Mouse (Mus musculus) adrenal gland, postnatal 14 days (tissue): ENCODE results near the gene Gck. TPM values are rescaled to one million over a fixed set of nuclear protein-coding genes. Genes with fewer than 3 reads are reported as not detected.
"Not testable (repeated sequence)": the region's sequence is repeated elsewhere in the genome, so short reads cannot be mapped to it uniquely, and the experiment has no call there.

Source experiments
- DNase-seq: peaks from one replicate; pipeline ENCODE4 v3.0.0; 2021; ENCODE audit warnings: mixed read lengths
- total RNA-seq: library from RNA; stranded (reverse); gene quantifications from 2 replicates; pipeline ENCODE4 v1.2.3, GENCODE M21; 2021

The Gck gene
- total RNA-seq, 1 experiment from 2014 or later, result 18.3 TPM

DNA sequence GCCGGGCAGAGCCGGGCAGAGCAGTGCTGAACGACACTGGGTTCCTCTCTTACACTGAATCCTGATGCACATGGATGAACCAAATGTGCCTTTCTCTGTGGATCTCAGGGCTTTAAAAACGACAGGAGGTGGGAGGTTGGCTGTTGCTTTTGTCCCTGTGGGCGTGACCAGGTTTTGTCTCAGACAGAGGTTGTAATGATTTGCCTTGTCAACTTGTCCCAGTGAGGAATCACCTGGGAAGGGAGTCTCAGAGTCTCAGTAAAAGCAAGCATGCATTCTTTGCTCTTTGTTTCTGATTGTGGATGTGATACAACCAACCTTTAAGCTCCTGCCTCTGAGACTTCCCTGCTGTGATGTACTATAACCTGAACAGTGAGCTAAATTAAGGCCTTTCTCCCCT, 42.8 kb downstream of the Gck start:
- DNase-seq, result no peak

DNA sequence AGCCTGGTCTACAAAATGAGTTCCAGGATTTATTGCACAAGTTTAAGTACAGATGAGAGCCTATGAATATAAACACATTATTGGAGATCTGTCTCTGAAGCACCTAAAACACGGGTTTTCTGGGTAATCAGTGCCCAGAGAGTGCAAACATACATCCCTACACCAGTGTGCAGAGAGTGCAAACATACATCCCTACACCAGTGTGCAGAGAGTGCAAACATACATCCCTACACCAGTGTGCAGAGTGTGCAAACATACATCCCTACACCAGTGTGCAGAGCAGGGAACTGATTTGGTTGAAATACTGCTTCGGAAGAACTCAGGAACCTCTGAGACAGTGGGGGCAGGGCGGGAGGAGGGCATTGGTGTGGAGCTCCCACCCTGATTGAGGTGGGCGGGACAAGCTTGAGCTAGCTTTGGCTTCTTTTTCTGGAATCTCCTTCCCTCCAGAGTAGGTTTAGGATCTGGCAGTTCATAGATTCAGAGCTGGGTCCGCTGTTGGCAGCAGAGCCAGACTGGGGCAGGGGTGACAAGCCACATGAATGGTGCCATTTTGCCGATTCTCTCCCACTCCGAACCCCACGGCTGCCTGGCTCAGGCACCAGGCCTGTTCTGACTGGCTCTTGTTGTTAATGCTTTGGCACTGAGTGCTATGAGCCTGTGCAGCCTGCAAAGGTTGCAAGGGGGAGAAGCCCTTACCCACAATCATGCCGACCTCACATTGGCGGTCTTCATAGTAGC, 43.9 kb downstream of the Gck start:
- no peak for DNase-seq

DNA sequence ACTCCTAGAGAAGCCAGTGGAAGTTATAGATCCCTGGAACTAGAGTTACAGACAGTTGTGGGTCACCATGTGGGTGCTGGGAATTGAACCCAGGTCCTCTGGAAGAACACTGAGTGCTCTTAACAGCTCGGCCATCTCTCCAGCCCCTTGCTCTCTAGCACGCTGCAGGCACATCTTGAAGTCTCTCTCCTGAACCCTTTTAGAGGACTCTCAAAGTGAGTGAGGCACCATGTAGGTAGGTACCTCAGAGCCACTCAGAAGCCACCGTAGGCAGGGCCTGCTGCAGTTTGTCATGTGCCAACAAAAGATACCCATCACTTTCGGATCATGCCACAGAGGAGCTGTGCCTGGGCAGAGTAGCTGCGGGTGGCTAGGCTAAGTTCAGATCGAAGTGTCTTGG, 45.0 kb downstream of the Gck start:
- DNase-seq, result no peak

DNA sequence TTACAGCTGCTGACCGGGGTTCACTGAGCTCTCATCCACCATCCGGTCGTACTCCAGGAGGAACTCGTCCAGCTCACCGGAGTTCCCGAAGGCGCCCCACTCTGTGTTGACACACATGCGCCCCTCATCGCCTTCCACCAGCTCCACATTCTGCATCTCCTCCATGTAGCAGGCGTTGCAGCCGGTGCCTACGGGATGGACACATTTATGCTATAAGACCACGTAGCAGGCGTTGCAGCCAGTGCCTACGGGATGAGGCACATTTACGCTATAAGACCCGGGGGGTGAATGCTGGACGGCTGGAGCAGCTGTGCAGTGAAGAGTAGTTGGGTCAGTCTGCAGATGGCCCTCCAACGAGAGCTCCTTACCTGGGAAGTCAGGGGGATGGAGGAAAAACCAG, 45.5 kb downstream of the Gck start:
- DNase-seq, result no peak

DNA sequence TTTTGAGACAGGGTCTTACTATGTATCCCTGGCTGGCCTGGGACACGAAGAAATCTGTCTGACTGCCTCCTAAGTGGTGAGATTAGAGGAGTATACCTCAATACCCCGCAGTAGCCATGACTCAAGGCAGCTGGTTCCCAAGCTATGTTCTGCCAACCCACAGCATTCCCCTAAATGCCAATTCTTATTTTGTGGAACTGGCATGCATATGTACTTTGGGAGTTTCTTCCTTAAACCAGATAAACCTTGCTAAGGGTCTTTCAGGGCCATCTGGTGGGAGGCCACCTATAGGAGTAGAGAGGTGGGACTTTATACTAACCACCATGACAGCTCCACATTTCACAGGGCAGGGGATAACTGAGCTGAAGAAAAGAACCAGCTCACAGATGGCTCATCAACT, 46.0 kb downstream of the Gck start:
- no peak for DNase-seq

DNA sequence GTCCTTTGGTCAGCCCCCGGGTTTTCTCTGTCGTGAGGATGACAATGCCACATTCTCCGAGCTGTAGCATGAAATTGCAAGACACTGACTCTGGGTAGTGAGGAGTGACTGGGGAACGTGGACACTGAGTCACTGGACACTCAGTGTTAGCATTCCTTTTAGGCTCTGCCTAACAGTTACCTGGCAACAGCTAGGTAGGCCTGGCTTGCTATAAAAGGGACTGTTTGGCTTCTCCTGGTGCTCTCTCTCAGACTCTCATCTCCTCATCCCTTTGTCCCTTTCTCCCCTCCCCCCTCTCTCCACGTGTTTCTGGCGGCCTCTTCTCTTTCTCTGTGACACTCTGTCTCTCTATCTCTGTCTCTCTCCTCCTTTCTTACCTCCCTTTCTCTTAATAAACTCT, 47.5 kb downstream of the Gck start:
- DNase-seq, result no peak

DNA sequence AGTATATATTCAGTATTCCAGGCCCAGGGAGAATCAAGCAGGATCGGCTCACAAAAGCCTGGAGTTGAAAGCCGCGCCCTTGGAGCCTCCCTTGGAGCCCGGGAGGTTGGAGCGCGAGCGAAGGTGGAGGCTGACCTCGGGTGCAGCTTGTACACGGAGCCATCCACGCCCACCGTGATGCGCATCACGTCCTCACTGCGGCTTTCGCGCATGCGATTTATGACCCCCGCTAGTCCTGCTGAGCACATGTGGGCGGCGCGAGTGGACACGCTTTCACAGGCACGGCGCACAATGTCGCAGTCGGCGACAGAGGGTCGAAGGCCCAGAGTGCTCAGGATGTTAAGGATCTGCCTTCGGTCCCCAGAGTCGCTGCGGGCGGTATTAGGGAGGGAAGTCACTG, 47.9 kb downstream of the Gck start:
- peak; percentile 74 for DNase-seq

DNA sequence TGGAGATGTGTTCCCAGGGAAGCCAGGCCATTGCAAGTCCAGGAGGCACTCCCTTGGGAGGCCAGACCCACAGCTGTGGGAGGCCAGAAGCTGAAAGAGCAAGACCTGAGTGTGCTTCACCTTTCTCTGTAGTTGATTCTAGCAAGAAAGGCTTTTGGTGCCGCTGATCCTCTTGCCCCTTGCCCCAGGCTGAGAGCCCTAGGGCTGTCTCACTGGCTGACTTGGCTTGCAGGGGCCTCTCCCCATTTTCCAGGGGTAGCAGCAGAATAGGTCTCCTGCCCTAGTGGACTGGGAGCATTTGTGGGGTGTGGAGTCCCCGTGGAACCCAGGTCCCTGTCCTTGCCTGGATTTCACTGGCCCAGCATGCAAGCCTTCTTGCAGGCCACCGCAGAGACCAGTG, 48.6 kb downstream of the Gck start:
- no peak for DNase-seq

DNA sequence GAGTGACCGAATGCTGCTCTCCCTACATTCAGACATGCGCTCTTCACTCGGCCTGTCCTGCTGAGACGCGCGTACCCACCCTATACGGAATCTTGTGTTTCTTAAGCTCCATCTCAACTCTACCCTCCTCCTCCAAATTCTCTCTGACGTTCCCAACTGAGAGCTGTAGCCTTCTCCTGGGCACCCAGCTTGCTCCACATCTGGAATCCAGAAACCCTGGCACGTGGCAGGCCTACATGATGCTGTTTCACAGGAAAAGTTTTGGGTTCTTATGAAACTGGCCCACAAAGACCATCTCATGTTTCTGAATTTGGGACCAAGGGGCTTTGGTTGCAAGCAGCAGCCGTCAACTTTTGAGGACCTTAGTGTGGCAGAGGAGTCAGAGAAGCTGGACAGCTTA, 50.6 kb downstream of the Gck start:
- DNase-seq, result no peak

DNA sequence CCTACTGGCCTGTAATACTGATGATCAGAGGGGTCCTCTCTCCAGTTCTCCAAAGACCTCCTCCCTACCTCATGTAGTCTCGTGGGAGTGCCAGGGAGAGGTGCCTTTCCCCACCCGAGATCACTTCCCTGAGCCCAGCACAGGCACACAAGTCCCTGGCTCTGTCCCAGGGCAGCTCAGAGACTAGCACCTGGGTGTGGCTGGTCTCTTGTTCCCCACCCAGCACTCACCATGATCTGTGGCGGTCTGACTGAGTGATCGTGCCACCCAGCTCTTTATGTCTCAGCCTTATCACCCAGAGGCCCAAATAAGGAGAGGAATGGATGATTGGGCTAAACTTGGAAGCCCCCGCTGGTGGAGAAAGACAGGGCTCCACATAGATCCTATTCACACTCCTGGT, 51.4 kb downstream of the Gck start, which contains the start of gene Myl7:
Gene Myl7 (minus strand): TSS at position 252 of the 400 bp plus-strand sequence.
- DNase-seq, result no peak

DNA sequence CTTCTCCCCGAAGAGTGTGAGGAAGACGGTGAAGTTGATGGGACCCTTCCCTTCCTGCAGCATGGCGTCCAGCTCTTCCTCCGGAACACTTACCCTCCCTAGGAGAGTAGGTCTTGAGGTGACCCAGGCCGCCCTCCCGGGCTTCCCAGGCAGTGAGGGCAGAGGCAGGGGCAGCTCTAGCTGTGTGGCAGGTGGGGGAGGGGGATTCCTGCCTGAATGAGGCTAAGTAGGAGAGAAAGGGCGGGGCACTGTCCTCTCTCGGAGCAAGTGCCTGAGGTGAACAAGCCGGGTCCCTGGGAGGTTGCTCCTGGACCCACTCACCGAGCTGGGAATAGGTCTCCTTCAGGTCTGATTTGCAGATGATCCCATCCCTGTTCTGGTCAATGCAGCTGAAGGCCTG, 52.0 kb downstream of the Gck start:
- DNase-seq, result no peak

DNA sequence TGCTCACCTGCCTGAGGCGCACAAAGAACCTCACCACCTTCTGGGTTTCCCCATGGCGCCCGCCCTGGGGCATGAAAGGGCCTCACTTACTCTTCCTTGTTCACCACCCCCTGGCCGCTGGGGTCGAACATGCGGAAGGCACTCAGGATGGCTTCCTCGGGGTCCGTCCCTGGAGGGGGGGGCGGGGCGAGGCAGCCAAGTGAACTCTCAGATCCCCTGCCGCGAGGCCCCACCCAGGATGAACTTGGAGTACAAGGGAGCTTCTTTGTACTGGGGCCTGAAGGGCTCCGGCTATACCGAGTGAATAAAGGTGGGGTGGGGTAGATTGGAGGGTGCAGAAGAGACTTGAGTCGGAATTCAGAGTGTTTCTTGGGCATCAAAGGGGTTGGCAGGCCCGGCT, 52.7 kb downstream of the Gck start:
- no peak for DNase-seq

DNA sequence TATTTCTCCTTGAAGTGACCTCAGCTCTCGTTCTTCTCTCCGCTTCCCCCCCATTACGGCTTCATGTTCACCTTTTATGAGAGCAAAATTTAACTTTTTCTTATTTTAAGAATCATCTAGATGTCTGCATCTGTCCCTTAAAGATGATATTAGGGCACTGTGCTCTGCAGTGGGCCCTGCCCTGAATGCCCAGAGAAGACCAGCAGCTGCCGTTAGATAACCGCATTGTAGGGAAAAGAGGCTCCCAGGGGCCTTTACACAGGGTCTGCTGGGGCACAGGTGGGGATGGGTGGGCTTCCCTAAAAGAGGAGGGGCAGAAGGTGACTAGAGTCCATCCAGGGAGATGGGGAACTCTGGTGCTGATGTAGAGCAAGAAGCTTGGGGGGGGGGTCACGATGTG, 56.1 kb downstream of the Gck start:
- DNase-seq, result no peak

DNA sequence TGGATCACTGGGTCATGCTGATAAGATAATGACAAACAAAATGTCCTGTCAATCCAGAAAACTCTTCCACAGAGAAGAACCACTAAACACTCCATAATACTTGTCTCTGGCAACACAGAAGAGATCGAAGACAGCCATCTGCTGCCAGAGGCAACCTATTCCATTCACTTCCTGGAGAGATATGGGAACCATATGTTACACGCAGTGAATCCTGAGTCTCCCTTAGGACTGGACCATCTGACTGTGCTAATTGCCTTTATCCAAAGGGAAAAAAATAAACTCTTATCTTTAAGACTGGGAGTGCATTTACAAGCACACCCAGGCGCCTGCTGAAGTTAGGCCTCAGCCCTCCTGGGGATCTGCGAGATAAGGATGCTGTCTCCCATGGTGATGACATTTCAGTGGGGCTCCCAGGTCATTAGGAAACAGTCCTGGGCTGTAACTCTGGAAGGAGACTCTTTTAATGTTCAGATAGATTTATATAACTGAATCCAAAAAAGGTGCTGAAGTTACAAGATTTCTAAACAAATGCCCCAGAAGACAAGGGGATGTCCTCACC, 57.0 kb downstream of the Gck start:
- no peak for DNase-seq

DNA sequence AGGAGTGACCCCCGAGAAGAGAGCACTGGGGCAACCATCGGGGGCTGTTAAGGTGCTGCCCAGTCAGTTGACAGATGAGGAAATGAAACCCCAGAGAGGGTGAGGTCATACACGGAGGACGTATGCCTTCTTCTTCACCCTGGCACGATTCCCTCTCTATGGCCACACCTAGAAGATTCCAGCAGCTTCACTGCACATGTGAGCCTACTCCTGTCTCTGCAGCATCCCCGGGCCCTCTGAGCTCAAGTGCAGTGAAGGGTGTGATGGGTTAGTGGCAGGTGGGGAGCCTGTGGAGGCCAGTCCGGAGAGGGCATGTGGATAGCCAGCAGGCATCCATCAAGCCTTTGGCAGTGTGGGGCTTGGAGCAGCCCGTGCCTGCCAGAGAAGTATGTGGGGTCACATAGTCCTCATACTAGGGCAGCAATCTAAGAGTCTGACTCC, 57.7 kb downstream of the Gck start:
- DNase-seq, result no peak

DNA sequence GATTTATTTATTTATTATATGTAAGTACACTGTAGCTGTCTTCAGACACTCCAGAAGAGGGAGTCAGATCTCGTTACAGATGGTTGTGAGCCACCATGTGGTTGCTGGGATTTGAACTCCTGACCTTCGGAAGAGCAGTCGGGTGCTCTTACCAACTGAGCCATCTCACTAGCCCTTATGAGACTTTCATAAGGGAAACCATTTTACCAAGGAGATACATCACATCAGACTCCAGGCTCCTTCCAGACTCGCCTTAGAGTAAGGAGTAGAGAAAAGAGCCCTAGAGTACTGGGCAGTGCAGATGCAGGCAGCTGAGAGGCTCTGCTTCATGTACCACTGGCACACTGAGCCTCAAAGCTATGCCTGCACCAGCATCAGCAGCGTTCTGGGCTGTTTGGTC, 61.3 kb downstream of the Gck start:
- DNase-seq, result not testable (repeated sequence)

DNA sequence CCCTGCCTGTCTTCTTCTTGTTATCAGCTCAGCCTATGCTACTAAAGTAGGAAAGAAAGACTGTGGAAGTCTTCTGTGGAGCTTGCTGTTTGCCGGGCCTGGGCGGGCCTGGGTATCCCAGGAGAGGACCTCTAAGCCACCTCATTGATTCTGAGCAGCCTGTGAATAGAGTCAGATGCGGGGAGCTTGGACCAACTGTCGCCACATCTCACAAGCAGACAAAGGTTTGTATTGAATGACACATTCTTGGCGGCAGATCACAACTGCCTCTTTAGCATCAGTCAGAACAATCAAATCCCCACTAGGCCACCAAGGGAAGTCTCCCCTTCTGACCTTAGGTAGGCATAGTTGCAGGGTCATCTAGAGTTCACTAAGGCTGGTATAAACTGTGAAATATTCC, 62.6 kb downstream of the Gck start:
- no peak for DNase-seq

DNA sequence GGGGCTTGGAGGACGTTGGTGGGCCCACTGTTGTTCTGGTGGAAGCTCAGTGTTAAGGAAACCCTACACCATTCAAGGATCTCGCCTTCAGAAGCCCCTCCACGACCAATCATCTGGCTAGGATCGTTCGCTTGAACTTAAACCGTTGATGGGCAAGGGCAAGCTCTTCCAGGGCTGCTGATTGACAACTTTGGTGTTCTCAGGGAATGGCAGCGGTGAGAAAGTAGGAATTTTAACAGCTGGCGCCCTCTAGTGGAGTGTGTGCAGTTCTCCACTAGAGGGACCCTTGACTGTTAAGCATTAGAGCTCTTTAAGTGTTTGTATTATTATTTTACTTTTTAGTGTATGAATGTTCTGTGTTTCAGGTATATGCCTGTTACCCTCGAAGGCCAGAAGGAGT, 63.7 kb downstream of the Gck start:
- DNase-seq, result peak; percentile 76

DNA sequence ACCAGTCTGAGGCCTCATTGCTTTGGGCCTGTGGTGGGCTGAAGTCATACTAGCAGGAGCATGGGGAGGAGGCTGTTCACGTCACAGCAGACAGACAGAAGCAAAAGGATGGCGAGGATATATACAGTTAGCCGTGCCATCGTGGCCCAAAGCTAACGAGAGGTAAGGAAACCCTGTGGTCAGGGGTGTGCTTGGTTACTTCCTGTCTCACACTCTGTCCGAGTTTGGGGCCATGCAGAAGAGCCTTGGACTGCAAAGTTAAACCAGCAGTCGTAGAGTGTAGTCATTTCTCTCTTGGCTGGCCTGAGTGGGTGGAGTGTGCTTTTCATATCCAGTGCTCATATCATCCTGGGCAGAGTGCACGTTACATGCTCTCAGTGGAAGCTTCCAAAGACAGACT, 67.4 kb downstream of the Gck start:
- no peak for DNase-seq

DNA sequence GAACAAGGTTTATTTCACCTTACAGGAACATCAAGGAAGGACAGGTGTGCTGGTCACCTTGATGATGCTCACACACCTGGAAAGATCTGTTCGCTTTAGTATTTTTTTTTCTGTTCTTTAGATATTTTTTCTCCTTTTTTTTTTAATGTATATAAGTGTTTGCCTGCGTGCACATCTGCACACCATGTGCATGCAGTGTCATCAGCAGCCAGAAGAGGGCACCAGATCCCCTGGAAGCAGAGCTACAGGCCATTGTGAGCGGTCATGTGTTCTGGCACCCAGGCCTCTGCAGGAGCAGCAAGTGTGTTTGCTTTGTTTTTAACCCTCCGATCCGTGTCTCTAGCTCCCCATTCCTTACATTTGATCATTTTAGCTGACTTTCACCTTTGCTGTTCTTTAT, 70.0 kb downstream of the Gck start:
- peak; percentile 76 for DNase-seq

DNA sequence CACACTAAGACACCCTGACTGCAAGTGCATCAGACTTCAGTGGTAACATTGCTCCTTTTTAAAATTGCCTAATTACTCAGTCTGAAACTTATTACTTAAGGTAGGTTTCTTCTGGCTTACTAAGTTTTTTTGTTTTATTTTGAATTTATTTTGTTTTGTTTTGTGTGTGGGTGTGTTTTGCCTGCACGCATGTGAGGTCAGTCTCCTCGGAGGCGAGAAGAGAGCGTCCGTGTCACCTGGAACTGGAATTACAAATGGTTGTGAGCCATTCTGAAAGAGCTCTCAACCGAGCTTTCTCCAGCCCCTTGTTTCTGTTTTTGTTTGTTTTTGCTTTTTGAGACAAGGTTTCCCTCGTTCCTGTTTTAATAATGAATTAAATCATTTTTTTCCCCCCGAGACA, 71.2 kb downstream of the Gck start:
- DNase-seq, result no peak

DNA sequence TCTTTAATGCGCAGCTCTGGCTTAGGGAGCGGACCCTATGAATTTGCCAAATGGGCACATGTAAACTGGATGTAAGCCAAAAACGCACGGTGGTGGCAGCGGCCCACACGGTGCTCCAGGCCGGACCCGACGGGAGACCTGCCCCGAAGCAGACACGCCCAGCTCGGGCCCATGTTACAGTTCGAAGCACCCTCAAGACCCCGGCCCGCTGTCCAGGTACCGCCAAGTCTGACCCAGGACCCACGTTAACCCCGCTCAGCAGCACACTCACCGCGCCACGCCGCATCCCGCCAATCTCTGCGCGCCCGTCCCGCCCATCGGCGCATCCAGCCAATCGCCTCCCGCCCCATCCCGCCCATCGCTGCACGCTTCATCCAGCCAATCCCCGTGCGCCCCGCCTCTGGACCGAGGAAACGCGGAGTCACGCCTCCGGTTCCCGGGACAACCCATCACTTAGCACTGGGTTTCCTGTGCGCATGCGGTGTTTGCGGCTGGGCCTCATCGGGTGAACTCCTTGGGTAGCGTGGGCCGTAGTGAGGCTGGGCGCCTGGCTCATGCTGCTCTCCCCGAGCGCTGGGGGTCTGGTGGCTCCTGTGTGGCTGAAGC, 71.9 kb downstream of the Gck start, which contains the start of gene Pold2:
Gene Pold2 (minus strand): TSS at position 372 of the 606 bp plus-strand sequence.
- peak; percentile 99 for DNase-seq

DNA sequence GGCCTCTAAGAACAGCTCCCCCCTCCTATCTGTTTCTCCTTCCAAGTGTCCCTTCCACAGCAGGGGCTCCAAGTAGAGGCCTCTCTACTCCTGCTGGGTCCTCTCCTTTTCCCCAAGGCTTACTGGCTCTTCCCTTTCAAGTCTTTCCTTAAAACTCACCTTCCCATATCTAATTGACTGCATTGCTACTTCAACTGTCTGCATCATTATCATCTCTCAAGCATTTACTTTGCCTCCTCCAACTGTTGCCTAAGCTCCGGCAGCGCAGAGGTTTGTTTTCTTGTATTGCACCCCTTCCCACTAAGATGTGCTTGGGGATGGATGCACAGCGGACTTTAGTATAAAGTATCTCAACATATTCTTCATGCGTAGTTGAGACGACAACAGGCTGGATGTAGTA, 72.5 kb downstream of the Gck start:
- no peak for DNase-seq

DNA sequence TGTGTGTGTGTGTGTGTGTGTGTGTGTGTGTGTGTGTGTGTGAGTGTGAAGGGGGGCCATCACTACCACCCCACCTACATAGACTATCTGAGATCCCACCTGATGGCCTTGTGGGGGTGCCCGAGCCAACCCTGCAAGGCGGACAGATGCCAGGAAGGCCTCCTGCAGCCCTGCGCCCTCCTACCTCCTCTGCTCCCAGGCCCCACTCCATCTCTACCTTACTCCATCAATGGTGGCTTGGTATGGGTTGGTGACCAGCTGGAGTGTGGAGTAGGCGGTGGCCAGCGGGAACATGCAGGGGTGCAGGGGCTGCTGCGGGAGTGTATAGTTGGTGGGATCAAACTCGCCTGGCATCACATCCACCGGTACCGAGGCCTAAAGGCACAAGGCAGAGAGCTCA, 76.7 kb downstream of the Gck start:
- DNase-seq, result no peak
